Mouse (Mus musculus): ENCODE measurements around the gene Prodh2.

The Prodh2 gene

GRCm38 (mm10) chr7:30550603-30551002 lies 57.2 kb downstream of the Prodh2 start:
- no peak for DNase-seq

- no peak for DNase-seq
These were observed 58.2 kb downstream of the Prodh2 start for GRCm38 (mm10) chr7:30551445-30552101.

- peak; percentile 97 for DNase-seq
These were observed 58.9 kb downstream of the Prodh2 start, which contains the start of the genes Hspb6 and Proser3 for GRCm38 (mm10) chr7:30552102-30553020. Gene Hspb6, plus strand, starts transcription at chr7:30552178. Gene Proser3, minus strand, starts transcription at chr7:30552299.

GRCm38 (mm10) chr7:30553021-30553589 lies 59.7 kb downstream of the Prodh2 start:
- peak; percentile 65 for DNase-seq

DNA sequence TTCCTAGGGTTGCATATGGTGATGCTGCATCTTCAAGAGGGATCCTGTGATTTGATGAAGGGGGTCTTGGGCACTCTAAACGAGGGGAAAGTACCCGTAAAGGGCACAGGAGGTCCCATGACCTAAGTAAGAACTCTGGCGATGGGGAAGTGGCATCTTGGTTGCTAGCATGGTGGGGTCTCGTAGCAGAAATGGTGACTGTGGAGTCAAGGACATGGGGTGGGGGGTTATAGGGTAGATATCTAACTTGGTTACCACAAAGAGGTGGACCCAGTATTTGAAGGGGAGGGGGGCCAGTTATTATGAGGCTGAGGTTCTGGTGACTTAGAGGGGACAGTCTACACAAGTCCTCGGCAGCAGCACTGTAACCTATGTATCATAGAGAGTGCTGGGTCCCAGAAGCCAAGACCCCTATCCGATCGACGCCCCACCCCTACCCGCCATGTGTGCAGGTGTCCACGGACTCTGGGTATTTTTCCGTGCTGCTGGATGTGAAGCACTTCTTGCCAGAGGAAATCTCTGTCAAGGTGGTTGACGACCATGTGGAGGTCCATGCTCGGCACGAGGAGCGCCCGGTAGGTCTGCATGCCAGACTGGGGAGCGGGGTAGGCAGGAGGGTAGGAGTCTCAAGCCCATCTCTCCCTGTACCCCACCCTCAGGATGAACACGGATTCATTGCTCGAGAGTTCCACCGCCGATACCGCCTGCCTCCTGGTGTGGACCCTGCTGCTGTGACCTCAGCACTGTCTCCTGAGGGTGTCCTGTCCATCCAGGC lies 60.6 kb downstream of the Prodh2 start:
- no peak for DNase-seq

DNA sequence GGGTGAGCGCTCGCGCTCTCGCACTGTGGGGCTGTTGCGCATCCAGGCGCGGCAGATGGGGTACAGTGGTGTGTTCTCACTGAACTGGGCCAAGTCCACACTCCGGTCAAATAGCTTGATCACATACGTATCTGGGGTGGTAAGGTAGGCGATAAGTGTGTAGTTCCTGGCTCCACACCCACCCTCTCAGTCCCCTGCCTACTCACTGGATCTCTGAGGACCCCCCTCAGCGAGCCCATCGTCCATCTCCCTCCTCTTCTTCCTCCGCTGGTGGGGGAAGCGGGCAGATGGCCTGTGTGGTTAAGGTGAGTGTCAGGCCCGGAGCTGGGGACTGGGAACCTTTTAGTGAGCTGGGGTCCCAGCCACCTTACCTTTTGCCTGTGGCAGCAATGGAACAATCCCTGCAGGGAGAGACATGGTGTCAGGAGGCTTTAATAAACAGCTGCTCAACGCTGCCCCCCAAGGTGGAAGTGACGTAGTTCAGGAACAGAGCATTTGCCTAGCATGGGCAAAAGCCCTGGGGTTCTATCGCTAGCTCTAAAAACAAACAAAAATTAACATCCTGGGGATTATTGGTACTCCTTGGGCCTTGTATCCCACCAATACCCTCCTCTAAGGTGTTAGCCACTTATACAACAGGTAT lies 63.6 kb downstream of the Prodh2 start:
- peak; percentile 74 for DNase-seq

GRCm38 (mm10) chr7:30557901-30558514 lies 64.6 kb downstream of the Prodh2 start:
- no peak for DNase-seq

- DNase-seq: no peak
These were observed 65.4 kb downstream of the Prodh2 start for GRCm38 (mm10) chr7:30558656-30559442.

DNA sequence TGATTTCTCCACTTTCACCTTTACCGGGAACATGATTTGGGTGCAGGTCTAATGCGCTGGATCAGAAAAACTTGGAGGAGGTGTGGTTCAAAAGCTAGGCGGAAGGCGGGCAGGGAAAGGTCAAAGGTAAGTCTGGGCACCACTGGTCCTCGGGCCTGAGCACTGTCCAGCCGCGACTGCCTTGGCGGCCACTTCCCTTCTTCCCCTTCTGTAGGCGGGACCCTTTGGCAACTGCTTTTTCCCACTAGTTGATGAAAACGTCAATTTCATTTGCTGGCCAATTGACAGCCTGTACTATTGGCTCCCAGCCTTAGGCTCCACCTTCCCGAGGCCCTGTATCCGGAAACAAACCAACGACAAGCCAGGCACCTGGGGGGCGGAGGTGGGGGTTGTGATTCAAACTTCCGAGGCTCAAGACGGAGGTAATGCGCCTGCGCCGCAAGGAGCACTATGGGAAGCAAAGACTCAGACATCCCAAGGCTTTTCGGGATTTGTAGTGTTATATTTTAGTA lies 66.1 kb downstream of the Prodh2 start, which contains the start of gene Lin37:
Lin37 (minus strand) TSS at position 396 of the 512 bp plus-strand sequence.
- DNase-seq: peak; percentile 92

DNA sequence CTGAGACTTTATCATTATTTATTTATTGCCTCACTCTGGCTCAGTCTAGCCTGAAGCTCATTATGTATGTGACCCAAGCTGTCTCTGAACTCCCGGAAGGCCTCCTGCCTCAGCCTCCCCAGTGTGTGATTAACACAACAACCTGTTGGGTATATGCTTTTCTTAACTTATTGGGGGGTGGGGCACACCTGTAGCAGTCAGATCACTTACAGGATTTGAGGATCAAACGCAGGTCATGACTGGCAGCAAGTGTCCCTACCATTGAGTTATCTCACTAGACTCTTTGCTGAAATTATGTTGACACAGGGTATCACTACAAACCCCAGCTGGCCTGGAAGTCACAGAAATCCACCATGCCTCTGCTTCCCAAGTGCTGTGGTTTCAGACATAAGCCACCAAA lies 66.9 kb downstream of the Prodh2 start:
- DNase-seq: no peak

GRCm38 (mm10) chr7:30562526-30563116 lies 69.2 kb downstream of the Prodh2 start:
- peak; percentile 45 for DNase-seq

Data from thymus, postnatal 4 days (tissue).